Mouse (Mus musculus) v-Abl transformed pro-B cells (cell line): ENCODE data around the gene Slc25a34.

ENCODE experiments used
- in situ Hi-C, 2 experiments: fragments of 400-800 bp; cut with MboI; formaldehyde crosslinking; loops; one replicate each; pipeline ENCODE4 v1.15.1; 2025; ENCODE audit not compliant: unreplicated experiment in 2 of 2

The Slc25a34 gene

GRCm38 (mm10) chr4:141623666-141624065, at the start of gene Slc25a34:
TSS of gene Slc25a34 (minus strand) at chr4:141623821.
- in situ Hi-C loops: loop anchor here (5.0 to 25.0 kb wide), 3 partner anchors 184 to 1789 kb away; partner anchors contain the start of gene Pramef8 (in 2 of the 2)

GRCm38 (mm10) chr4:141672325-141672724, 48.7 kb upstream of the Slc25a34 start:
- in situ Hi-C loops: loop anchor here in 1 of 2 experiments (25.0 kb wide), 1 partner anchor 115 kb away; the partner anchor contains the start of genes Casp9 and Dnajc16

- in situ Hi-C loops: loop anchor here in 1 of 2 experiments (25.0 kb wide), 1 partner anchor 116 kb away; the partner anchor contains the start of genes Casp9 and Dnajc16
Observed at GRCm38 (mm10) chr4:141671389-141671788, 47.8 kb upstream of the Slc25a34 start.

GRCm38 (mm10) chr4:141669898-141670712, 46.5 kb upstream of the Slc25a34 start:
- in situ Hi-C loops: loop anchor here (10.0 to 25.0 kb wide), 2 partner anchors 117 to 125 kb away; partner anchors contain the start of genes Casp9 (in 2 of the 2) and Dnajc16 (in 2 of the 2)

DNA sequence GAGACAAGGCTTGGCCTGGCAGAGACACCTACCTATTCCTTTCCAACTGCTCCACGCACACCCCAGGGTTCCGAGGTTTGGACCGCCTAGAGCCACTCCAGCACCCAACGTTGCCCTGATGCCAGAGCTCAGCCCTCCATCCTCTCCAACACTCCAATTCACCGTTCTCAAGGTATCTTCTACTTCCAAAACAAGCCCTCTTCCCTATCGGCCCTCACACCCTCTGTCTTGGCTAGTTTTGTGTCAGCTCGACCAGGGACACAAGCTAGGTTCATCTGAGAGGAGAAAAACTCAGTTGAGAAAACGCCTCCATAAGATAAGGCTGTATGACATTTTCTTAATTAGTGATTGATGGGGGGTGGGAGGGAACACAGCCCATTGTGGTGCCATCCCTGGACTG, 41.2 kb upstream of the Slc25a34 start, which contains the start of gene Plekhm2:
Gene Plekhm2, minus strand, starts transcription at position 101 of the 400 bp plus-strand sequence.
- in situ Hi-C loops: loop anchor here (10.0 to 25.0 kb wide), 2 partner anchors 123 to 130 kb away; partner anchors contain the start of genes Casp9 (in 2 of the 2) and Dnajc16 (in 2 of the 2)

DNA sequence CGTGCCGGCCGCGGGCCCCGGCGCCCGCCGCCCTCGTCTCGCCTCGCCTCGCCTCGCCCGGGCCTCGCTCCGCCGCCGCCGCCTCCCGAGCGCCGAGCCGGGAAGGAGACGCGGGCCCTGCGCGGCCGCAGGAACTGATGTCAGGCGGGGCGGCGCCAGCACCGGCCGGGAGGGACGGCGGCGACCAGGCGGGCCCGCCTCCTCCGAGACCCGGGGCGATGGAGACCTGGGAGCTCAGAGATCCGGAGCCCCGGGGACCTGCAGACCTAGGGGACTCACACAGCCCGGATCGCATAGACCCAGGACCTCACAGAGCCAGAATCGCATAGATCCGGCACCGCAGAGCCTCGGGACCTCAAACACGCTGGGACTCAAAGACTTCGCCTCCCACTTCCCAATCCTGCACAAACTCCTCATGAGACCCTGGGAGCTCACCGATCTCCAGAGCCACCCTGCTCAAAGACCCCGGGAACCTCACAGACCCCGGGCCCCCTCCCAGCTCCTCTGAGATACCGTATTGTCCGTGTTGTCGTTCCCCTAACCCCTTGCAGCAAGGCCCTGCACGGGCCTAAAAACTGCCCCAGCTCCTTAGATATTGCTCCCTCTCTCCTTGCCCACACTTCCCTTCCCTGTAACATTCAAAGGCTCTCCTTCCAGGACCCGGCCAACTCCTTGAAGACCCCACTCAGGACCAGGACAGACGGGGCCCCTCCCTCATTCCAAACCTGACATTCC, 40.6 kb upstream of the Slc25a34 start:
- in situ Hi-C loops: loop anchor here (10.0 to 25.0 kb wide), 2 partner anchors 123 to 131 kb away; partner anchors contain the start of genes Casp9 (in 2 of the 2) and Dnajc16 (in 2 of the 2)

DNA sequence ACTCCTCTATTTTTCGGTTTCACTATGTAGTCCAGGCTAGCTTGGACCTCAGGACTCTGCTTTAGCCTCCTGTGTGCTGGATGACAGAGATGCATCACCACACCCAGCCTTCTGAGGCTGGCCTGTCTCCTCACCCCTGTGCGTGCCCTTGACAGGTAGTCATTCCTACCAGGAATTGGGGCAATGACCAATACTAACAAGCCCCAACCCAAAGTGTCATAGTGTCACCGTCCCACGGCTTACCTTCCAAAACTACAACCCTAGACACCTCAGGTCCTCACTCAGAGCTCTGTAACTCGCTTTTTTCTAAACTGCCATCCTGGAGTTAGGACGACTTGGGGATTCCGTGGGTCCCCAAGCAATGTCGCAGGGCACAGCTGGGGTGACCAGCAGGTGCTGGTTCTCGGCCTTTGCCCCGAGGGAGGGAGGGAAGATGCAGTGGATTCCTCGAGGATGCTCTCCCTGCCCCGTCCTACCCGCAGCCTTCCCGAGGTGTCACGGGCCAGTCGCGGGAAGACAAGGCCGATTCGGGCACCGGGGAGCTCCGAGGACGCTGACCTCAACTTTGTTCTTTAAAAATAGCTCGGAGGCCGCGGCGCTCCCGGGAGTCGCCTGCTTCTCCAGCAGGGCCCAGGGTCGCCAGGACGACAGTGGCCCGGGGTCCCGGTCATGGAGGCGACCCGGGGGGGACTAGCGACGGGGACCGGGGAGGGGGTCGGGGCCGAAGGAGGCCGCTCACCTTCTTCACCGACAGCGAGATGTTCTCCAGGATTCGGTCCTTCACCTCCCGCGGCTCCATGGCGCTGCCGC, 39.7 kb upstream of the Slc25a34 start:
- in situ Hi-C loops: loop anchor here (10.0 to 25.0 kb wide), 2 partner anchors 124 to 131 kb away; partner anchors contain the start of genes Casp9 (in 2 of the 2) and Dnajc16 (in 2 of the 2)

DNA sequence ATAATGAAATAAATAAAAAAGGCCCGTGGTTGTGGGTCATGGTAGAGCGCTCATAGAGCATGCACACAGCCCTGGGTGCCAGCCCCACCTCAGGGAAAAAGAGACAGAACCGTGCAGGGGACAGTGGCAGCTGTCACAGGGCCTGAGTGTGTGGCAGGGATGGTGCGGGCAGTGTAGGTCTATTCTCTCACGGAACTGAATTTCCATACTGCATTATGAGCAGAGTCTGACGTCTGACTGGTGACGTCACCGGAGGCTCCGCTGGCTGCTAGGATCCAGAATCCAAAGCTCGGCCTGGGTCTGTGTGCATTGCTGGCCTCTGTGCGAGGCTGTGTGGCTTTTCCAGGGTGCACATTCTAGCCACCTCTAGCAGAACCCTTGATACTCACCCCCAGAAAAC, 37.3 kb upstream of the Slc25a34 start:
- in situ Hi-C loops: loop anchor here (10.0 to 25.0 kb wide), 2 partner anchors 126 to 134 kb away; partner anchors contain the start of genes Casp9 (in 2 of the 2) and Dnajc16 (in 2 of the 2)

DNA sequence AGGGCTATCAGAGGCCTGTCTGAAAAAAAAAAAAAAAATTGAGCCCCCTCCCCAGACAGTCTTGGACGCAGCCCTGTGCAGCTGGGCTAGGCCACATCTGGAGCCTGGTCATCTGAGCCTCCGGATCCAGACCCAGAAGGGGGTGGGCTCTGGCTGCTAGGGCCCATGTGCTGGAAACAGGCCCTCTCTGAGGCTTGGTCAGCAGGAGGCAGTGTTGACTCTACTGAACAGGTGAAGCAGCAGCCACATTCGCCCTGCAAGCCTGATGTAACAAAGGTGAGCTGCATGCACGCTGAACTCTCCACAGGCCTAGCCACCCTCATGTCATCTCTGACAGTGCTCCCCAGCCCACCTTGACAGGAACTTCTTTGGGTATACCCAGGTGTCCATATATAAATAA, 36.1 kb upstream of the Slc25a34 start:
- in situ Hi-C loops: loop anchor here (10.0 to 25.0 kb wide), 2 partner anchors 128 to 135 kb away; partner anchors contain the start of genes Casp9 (in 2 of the 2) and Dnajc16 (in 2 of the 2)

- in situ Hi-C loops: loop anchor here in 1 of 2 experiments (25.0 kb wide), 1 partner anchor 128 kb away; the partner anchor contains the start of genes Casp9 and Dnajc16
Observed at GRCm38 (mm10) chr4:141658846-141659484, 35.3 kb upstream of the Slc25a34 start.

- in situ Hi-C loops: loop anchor here in 1 of 2 experiments (25.0 kb wide), 1 partner anchor 130 kb away; the partner anchor contains the start of genes Casp9 and Dnajc16
Observed at GRCm38 (mm10) chr4:141656932-141657331, 33.3 kb upstream of the Slc25a34 start.

DNA sequence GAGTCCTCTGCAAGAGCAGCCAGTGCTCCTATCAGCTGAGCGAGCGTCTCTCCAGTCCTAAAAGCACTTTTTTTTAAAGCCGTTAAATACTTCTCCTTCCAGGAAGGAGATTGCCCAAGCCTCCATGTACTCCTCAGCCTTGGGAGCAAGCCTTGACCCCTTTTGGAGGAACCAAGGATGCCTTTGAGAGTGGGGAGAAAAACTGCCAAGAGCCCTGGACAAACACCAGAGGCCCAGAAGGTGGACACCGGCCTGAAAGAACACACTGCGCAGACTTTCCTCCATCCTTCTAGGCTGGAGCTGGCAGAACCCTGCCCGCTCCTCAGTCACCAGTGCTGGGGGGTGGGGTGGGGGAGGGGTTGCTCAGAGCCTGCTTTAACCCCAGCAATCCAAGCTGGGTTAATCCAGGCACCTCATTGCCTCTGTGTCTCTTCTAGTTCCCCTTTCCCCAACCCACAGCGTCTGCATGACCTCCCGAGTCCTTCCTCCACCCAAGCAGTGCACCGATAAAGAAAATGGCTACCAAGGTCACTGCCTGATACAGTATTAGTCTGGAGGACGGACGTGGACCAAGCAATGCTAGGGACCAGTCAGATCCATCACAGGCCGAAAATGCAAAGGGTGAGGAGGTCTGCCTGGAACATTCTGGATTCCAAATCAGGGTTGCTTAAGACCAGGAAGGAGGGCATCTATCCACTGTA, 32.4 kb upstream of the Slc25a34 start:
- in situ Hi-C loops: loop anchor here in 1 of 2 experiments (25.0 kb wide), 1 partner anchor 131 kb away; the partner anchor contains the start of genes Casp9 and Dnajc16

GRCm38 (mm10) chr4:141654509-141654908, 30.9 kb upstream of the Slc25a34 start:
- in situ Hi-C loops: loop anchor here in 1 of 2 experiments (25.0 kb wide), 1 partner anchor 133 kb away; the partner anchor contains the start of genes Casp9 and Dnajc16

- in situ Hi-C loops: loop anchor here in 1 of 2 experiments (25.0 kb wide), 1 partner anchor 133 kb away; the partner anchor contains the start of genes Casp9 and Dnajc16
Observed at GRCm38 (mm10) chr4:141653813-141654212, 30.2 kb upstream of the Slc25a34 start.

DNA sequence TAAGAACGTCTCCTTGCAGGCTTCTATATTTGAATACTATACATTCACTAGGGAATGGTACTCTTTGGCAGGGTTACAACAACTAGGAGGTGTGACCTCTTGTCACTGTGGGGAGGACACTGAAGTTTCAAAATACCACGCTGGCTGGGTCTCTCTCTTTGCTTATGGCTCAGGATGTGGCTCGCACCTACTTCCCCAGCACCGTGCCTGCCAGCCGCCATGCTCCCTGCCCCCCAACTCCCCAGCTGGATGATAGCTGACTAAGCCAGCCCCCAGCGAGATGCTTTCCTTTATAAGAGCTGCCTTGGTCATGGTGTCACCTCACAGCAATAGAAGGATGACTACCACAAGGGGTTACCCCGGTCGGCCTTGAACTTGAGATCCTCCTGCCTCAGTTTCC, 29.4 kb upstream of the Slc25a34 start:
- in situ Hi-C loops: loop anchor here in 1 of 2 experiments (25.0 kb wide), 1 partner anchor 134 kb away; the partner anchor contains the start of genes Casp9 and Dnajc16

- in situ Hi-C loops: loop anchor here in 1 of 2 experiments (25.0 kb wide), 1 partner anchor 135 kb away; the partner anchor contains the start of genes Casp9 and Dnajc16
Observed at GRCm38 (mm10) chr4:141651944-141652343, 28.3 kb upstream of the Slc25a34 start.

GRCm38 (mm10) chr4:141651286-141651685, 27.7 kb upstream of the Slc25a34 start:
- in situ Hi-C loops: loop anchor here in 1 of 2 experiments (25.0 kb wide), 1 partner anchor 136 kb away; the partner anchor contains the start of genes Casp9 and Dnajc16
